Mouse (Mus musculus) right cerebral cortex, postnatal 25 days (tissue): ENCODE measurements at regions not wholly inside any gene's neighbourhood (a gene's known extent, or its start where the extent isn't known, plus 50 kb on each side); places are given as distances from the start of the nearest gene placed in this dataset.
"Not testable (repeated sequence)": the region's sequence is repeated elsewhere in the genome, so short reads cannot be mapped to it uniquely, and the experiment has no call there.

ENCODE experiments used
- DNase-seq: peaks from one replicate; pipeline ENCODE4 v3.0.0; 2022

DNA sequence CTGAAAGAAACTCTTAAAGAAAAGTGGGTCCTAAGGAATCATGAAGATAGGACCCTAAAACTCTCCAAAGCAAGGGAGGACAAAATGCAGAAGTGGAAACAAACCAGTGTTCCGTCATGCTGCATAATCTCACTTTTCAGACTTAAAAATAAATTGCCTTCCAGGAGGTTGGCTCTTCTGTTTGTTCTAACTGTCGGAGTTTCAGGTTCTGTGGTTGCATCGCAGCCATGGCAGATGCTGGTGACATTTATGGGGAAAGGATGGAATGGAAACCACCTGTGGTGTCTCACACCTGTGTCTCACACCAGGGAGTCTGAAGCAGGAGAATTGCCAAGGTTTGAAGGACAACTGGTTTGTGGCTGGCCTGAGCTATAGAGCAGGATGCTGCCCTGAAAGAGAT, 50.9 kb upstream of the Hivep1 start:
- no peak for DNase-seq

DNA sequence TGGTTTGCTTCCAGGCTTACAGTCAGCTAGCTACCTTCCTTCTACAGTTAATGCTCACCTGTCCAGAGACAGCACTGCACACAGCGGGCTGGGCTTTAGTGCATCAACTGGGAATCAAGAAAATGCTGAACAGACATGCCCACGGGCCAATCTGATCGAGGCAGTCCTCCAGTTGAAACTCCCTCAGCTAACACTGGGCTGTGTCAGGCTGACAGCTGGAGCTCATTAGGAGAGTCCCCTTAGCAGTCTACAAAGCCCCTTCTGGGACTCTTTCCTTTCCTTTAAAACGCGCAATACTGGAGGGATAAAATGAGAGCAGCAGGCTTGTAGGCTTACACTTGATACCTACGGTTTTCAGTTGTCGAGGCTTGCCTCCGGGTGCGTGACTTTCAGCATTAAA, 53.9 kb upstream of the Hivep1 start:
- no peak for DNase-seq

DNA sequence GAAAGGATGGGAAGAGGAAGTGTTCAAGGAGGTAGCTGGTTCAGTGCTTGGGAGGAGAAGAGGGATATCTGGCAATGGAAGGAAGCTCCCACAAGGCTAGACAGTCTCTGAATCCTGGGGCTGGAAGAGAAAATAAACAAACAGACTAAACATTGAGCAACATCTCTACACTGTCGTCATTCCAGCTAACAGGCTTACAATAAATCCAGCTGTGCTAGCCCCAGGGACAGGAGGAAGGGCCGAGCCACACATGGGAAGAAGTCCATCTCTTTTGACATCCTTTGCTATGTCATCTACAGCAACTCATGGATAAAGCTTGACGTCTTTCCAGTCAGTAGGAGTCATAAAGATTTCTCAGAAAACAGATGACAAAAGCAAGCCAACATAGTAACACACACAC, 57.7 kb upstream of the Hivep1 start:
- no peak for DNase-seq

DNA sequence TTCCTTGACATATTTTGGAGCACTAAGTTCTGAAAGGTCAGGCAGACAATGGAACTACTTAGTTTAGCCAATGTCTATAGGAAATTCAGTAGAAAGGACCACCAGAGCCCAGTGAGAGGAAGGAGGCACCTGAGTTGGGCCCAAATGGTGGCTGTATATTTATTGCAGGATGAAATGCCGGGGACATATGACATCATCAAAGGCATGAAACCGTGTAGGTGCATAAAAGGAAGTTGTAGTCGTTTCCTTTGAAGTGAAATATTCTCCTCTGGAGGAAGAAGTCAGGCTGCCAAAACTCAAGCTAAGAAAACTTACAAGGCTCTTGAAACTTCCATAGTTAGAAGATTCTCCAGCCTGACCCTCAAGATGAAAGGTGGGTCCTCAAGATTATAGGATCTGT, 75.9 kb upstream of the Hivep1 start:
- DNase-seq = no peak

DNA sequence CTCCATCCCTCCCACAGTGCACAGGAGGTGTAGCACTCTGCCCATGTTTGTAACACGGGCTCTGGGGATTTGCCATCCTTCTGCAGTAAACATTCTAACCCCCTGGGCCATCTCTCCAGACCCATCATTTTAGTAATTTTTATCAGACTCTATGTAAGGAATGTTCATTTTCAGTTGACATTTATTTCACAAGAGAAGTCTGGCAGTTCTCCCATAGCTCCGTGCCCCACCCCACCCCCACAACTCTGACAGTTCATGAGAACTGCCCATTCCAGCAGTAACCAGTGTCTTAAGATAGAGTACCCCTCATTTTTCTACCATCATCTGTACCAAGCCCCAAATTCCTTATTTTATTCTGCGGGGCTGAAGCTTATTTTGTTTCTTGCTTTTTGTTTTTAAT, 88.9 kb upstream of the Hivep1 start:
- no peak for DNase-seq

DNA sequence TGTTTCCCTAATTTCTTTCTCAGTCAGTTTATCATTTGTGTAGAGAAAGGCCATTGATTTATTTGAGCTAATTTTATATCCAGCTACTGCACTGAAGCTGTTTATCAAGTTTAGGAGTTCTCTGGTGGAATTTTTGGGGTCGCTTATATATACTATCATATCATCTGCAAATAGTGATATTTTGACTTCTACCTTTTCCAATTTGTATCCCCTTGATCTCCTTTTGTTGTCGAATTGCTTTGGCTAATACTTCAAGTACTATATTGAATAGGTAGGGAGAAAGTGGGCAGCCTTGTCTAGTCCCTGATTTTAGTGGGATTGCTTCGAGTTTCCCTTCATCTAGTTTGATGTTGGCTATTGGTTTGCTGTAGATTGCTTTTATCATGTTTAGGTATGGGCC, 90.9 kb upstream of the Hivep1 start:
- DNase-seq = not testable (repeated sequence)

DNA sequence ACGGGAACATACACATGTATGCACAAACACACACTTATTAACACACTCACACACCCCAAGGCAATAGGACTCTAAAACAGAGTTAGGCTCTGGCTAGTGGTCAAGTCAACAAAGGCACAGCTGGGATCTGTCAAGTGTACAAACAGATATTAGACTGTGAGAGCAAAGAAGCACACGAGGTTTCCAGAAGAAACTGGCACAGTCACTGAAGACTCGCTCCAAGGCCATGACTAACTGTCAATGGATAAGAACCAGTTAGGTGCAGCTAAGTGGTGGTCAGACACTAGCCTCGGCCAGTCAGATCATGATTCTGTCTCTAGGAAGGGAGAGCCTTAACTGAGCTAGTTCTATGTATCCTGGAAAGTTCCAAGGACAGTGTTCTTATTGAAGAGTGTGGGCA, 93.9 kb upstream of the Hivep1 start:
- DNase-seq = no peak

DNA sequence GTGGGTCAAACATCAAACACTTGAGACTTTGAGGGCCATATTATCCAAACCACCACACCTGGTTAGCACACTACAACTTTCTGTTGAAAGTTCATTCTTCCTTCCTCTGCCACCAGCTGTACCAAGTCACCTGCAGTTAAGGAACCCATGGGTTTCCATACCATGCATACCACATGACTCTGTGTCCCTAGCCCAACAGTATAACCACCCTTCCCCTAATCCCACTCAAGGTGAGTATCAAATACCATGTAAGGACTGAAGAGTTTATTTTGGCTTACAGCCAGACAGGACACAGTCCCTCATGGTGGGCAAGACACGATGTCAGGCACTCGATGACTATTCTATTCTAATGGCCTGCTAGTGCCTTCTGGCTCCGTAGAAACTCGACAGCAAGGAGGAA, 95.9 kb upstream of the Hivep1 start:
- no peak for DNase-seq

DNA sequence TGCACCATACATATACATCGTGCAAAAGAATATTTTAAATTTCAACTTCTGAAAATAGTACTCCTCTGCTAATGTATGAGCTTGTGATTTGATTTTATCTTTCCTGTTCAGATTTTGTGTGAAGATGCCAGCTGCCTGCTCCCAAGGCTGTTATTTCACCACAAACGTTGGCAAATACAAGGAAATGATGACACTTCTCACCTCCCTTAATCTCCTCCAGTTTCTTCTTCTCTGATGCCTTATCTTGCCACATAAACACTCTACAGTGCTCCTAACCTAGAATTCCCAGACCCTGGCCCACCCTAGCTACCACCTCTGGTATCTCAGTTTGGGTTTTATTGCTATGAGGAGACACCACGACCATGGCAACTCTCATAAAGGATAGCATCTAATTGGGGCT, 96.6 kb upstream of the Hivep1 start:
- DNase-seq = no peak

DNA sequence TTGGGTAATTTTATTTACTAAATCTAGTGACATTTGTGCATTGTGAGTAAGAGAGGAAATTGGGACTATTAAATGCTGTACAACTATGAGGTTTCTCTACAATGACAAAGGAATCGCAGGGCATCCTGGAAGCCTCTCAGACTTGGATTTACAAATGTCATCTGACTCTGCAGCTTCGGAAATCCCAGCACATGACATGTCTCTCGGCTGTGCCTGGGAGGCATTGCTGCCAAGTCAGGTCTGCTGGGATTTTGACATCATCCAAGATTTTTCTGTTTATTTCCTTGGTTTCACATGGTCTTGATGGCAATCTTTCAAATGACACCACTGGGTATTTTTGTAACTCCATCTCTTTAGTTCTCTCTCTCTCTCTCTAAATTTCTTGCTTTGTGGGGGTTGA, 99.4 kb upstream of the Hivep1 start:
- no peak for DNase-seq

DNA sequence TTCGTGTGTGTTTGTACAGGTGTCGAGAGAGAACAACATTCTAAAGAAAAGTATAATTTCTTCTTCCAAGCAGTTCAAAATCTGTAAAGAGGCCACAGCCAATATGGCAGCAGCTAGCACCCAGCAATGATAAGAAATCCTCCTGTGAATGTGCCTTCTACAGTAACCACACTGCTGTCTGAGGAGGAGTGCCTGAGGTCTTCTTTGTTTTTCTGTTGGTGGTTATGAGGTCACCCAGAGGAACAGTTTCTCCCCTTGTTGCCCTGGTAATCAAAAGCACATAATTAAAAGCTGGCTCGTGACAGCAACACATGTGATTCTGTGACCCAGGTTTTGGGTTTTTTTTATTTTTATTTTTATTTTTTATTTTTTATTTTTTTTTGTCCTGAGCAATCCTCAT, 100.8 kb upstream of the Adtrp start:
- DNase-seq = no peak

DNA sequence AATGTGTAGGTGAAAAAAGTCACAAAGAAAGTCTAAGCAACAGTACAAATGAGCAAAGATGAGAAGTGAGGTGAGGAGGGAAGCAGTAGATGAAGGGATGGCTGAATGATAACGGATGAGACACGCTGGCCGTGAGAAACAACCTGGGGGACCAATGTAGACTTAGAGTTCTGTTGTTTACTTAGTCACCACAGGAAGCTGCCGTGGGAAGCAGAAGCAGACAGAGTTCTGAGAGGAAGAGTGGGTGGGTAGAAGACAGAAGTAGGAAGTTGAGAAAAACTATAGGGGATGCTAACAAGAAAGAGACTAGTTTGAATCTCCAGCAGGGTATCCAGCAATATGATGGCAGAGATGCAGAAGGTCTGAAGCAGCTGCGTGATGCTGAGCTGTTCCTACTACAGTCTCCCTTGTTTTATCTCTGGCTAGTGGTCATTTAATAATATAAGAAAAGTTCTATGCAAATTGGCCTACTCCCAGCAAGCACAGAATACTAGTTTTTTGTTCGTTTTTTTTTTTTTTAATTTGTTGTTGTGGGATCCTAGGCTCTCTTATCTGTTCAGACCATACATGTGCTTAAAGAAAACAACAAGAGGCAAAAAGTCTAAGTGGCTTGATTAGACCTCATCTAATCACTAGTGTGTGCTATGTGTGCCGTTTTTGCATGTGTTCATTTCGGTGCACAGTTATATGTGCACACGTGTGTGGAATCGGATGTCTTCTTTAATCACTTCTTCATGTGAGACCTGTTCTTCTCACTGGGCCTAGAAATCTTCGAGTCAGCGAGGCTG, 85.0 kb upstream of the Adtrp start:
- peak; percentile 10 for DNase-seq

DNA sequence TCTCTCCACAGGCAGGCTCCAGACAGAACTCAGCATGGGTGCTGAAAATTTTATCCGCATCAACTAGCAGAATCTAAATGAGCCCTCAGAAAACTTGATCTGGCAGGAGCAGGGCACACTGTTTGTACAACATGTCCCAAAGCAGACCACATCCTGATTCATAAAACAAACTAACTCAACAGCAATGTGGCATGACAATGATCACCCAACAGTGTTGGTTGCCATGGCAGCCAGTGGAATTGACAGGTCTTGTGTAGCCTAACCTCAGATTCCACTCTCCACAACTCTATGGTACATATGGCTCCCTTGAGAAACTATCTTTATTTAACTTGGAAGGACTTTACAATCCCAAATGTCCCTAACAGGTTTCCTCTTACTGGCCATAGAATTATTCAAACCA, 82.3 kb upstream of the Adtrp start:
- DNase-seq = no peak

DNA sequence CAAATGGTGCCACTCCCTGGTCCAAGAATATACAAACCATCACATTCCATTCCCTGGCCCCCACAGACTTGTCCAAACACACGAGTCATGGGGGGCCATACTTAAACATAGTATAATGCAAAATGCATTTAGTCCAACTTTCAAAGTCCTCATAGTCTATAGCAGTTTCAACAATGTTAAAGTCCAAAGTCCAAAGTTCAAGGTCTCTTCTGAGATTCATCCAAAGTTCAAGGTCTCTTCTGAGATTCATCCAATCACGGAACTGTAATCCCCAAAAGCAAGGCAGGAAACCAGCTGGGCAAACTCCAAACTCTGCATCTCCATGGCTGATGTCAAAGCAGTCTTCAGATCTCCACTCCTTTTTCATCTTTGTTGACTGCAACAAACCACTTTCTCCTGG, 78.4 kb upstream of the Adtrp start:
- not testable (repeated sequence) for DNase-seq

DNA sequence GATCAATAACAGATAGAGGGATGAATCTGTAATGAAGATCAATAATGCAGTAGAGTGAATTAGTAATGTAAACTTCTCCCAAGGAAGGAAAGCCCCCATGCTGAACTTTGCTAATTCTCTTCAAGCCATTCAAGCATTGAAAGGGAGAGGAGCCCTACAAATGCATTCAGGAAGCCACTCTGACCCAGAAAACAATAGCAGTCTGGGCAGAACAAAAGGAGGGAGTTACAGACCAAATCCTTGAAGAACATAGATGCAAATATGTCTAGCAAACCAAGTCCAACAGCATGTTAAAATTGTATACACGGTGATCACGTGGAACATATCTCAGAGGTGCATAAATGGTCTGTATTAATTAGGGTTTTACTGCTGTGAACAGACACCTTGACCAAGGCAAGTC, 77.7 kb upstream of the Adtrp start:
- DNase-seq = no peak

DNA sequence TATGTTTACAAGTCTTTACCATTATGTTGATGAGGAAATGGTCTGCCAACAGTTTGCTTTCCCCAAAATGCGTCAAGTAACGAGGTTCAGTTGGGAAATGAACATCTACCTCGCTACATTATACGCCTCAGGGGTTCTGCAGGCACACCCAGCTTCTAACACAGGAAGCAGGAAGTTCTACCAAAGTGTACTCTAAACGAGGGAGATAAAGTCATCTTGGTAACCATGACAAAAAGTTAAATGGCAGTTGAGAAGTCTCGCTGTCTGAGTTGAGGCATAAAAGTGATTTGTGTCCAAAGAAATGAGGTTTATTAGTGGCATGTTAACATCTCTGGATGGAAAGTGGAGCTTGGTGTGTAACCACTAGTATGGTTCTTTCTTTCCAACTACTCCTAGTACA, 73.7 kb upstream of the Adtrp start:
- no peak for DNase-seq

DNA sequence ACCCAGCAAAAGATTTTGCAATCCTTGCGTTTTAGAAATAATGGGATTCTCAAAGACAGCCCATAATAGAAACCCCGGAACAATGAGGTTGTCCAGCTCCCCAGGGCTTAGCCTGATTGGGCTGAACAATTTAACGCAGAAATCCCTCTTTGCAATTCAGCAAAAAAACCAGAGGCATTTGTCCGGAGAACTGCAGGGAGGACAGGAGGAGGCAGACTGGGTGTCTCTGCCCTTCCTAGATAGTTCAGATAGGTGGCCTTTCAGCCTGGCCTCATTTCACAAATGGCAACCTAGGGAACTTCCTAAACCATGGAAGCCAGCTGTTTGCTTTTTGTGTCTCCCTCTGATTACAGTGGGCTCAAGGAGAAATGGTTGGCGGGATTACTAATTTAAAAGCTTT, 71.0 kb upstream of the Adtrp start:
- DNase-seq = no peak

DNA sequence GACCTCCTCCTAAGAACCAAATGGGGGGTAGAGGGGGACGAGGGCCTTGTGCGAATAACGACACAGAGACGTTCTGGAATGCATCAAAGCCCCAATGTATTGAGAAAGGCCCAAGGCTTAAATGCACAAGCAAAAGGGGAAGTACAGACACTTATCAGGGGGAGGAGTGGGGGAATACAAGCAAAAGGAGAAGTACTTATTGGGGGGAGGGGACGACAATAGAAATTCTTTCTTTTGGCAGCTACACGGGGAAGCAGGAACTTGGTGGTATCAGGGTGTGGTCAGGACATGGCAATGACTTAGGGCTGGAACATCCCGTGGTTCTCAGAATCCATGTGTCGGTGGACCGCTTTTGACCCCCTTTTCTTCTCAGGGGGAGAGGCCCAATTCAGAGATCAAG, 68.3 kb upstream of the Adtrp start:
- DNase-seq = not testable (repeated sequence)

DNA sequence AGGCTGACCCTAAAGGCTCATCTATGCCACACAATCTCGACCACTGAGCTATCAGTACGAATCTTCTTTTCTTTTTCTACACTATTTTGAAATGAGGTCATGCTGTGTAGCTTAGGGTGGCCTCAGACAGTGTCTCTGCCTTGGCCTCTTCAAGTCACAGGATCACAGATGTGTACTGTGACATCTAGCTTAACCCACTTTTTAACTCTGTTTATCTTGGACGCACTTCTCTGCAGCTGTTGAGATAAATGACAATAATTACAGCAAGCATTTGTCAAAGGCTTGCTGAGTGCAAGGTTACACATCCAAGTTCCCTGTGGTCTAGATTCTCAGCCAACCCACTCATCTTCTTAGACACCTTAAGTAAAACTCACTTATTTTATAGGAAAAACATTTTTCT, 63.3 kb upstream of the Adtrp start:
- DNase-seq = no peak

DNA sequence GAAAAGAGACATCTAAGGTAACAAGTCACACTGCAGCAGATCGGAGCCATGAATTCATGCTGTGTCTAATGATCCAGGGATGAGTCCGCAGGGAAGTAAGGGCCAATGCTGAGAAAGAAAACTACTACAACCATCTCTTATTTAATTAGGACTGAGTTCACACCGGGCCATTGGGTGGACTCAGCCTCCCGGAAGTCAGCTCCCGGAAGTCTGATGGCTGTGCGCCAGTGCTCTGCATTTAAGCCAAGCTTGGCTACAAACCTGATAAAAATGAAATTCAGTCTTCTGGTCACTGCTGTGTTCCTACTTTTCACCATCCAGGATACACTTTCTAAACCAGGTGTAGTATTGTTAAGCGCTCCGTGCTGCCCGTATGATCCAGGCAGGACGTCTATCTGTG, 62.8 kb upstream of the Adtrp start:
- no peak for DNase-seq

DNA sequence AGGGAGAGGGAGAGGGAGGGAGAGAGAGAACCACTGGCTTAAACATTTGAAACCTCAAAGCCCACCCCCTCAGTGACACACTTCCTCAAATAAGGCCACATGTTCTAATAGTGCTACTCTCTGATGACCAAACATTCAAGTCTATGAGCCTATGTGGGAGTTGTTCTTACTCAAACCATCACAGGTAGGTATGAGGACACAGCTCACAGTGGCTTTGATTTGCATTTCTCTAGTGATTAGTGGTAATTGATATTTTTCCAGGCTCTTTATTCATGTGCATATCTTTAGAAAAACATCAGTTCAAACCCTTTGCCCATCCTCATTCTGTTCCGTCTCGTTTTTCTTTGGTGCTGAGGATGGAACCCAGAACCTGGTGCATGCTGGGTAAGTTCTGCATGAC, 59.5 kb upstream of the Adtrp start:
- DNase-seq = no peak

DNA sequence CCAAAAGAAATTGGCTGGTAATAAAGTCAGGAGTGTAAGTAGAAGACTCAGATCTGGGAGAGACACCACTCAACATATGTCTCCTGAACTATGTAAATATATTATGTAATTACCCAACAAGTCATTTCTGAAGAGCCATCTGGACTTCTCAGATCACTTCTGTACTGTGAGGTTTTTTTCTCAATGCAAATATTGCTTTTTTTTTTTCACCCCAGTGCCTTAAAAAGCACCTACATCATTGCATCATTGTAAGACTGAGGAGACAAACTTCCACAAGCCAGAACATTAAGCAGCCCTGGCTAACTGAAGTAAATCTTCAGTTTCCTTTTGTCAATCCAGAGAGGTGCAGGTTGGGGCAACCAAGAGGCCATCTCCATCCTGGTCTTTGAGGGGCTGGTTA, 55.8 kb upstream of the Adtrp start:
- DNase-seq = peak; percentile 22

DNA sequence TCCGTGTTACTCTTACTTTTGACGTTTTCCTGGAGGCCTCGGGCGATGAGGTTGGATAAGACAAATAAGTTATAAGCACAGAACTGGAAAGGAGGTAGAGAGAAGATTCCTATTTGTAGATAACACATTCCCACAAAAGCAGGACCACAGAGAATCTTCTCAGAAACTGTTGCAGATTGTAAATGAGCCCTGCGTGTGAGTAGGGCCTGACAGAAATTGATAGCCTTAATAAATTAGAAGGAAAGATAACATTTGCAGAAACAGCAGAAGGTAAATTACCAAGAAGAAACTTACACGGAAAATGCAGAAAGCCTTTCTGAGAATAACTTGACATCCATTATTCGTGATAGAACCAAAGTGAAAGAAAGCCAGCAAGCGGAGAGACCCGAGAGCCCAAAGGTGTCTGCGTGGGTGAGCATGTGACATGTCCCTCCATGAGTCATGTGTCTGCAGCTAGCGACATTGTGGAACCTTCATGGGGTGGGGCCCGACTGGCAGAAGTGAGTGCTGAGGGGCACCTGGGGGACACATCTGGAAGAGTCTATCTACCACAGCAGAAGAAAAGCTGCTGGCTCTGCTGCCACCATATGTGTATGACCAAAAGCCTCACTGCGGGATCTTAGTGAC, 52.5 kb upstream of the Adtrp start:
- DNase-seq = no peak

DNA sequence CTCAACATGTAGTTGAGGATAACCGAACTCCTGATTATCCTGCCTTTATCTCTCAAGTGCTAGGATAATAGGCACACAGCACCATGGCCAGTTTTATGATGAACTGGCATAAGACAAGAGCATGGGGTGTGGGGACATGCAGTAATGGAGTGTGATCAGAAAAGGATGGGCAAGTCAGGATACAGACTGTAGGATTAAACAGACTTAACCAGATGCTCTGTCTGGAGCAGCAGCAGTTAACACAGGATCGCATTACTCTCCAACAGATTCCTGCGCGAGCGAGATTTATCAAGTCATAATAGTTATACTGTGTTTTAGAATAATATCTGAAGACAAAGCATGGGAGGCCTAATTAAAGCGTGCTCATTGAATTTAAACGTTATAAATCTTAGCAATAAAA, 51.8 kb upstream of the Adtrp start:
- no peak for DNase-seq
